Mouse (Mus musculus) neural tube, embryonic 14.5 days (tissue): ENCODE measurements around the gene Glyatl3. TPM values are rescaled to one million over a fixed set of nuclear protein-coding genes. Genes with fewer than 3 reads are reported as not detected.
A peak's percentile ranks its signal among the peaks of the same experiment; 100 is the strongest.

ENCODE experiments used
- ATAC-seq: fragments of 200-750 bp; cut with Nextera tagmentation; 2 replicates; pipeline ENCODE4 v1.8.0; 2017; ENCODE audit warnings: low read depth, mild to moderate bottlenecking, moderate TSS enrichment, moderate library complexity
- H3K27ac ChIP-seq: fragments of 300-500 bp; sonication (generic); 2 replicates; pipeline ENCODE4 v1.5.1; 2014; ENCODE audit warnings: low read depth, mild to moderate bottlenecking, control low read depth, low read length, moderate library complexity, mixed read lengths
- H3K27me3 ChIP-seq: fragments of 300-500 bp; sonication (generic); 2 replicates; pipeline ENCODE4 v1.6.1; 2014; ENCODE audit warnings: low read length; ENCODE audit not compliant: control insufficient read depth, insufficient read depth
- H3K36me3 ChIP-seq: fragments of 300-500 bp; sonication (generic); 2 replicates; pipeline ENCODE4 v1.6.1; 2014; ENCODE audit warnings: low read length, mixed read lengths; ENCODE audit not compliant: control insufficient read depth, insufficient read depth
- H3K4me1 ChIP-seq: fragments of 300-500 bp; sonication (generic); 2 replicates; pipeline ENCODE4 v1.6.1; 2014; ENCODE audit warnings: low read length; ENCODE audit not compliant: control insufficient read depth, insufficient read depth
- H3K4me2 ChIP-seq: fragments of 300-500 bp; sonication (generic); 2 replicates; pipeline ENCODE4 v1.6.1; 2014; ENCODE audit warnings: mild to moderate bottlenecking, low read depth, low read length, control low read depth
- H3K4me3 ChIP-seq: fragments of 300-500 bp; sonication (generic); 2 replicates; pipeline ENCODE4 v1.5.1; 2014; ENCODE audit warnings: low read depth, low read length, control low read depth, mixed read lengths
- H3K9ac ChIP-seq: fragments of 300-500 bp; sonication (generic); replicated peaks from 2 replicates; pipeline ENCODE4 v1.6.1; 2014; ENCODE audit warnings: low read depth, mild to moderate bottlenecking, control low read depth, low read length, mixed read lengths
- H3K9me3 ChIP-seq: fragments of 300-500 bp; sonication (generic); 2 replicates; pipeline ENCODE4 v1.6.1; 2016; ENCODE audit warnings: low read length; ENCODE audit not compliant: control insufficient read depth
- WGBS: fragments of 180-500 bp; shearing (Covaris S2); extraction: QIAGEN DNeasy Blood & Tissue Kit; methylation state at CpG from one replicate; pipeline ENCODE4 v1.1.7; 2014; 5-methylcytosine and 5-hydroxymethylcytosine counted together
- polyA plus RNA-seq: library from polyadenylated mRNA; unstranded; fragments of >200 nt; fragmentation: Nextera tagmentation; extraction: Ambion mirVana; gene quantifications from 2 replicates; pipeline ENCODE4 v1.2.1, GENCODE M21; 2014

Gene Glyatl3
- polyA plus RNA-seq, 1 experiment from 2014 or later = not detected

GRCm38 (mm10) chr17:40899783-40900363, 14.3 kb downstream of the Glyatl3 start:
- WGBS = 48% methylated on average over 4 of the region's 4 CpGs
- no peak overlapping the region for H3K4me3 ChIP-seq

GRCm38 (mm10) chr17:40896863-40897262, 17.3 kb downstream of the Glyatl3 start:
- H3K27me3 ChIP-seq = no peaks in the 10 kb centered on the region
- no peaks in the 10 kb centered on the region for H3K4me1 ChIP-seq
- H3K4me2 ChIP-seq = no peak overlapping the region
- H3K9ac ChIP-seq = no peak overlapping the region
- no peak overlapping the region for H3K4me3 ChIP-seq
- H3K27ac ChIP-seq = no peak overlapping the region
- H3K9me3 ChIP-seq = no peaks in the 10 kb centered on the region
- H3K36me3 ChIP-seq = no peaks in the 10 kb centered on the region
- WGBS = 83% methylated on average over 1 of the region's 1 CpGs
- ATAC-seq = no peak

More at GRCm38 (mm10) chr17:40899783-40900363, 14.3 kb downstream of the Glyatl3 start:
- ATAC-seq = no peak
- Histone ChIP-seq H3K27me3 (no peaks in the 10 kb centered on the region), H3K4me1 (no peaks in the 10 kb centered on the region), H3K9me3 (no peaks in the 10 kb centered on the region), H3K9ac (no peak overlapping the region), H3K36me3 (no peaks in the 10 kb centered on the region), H3K4me2 (no peak overlapping the region), H3K27ac (no peak overlapping the region)

GRCm38 (mm10) chr17:40887849-40888536, 26.2 kb downstream of the Glyatl3 start:
- 81% methylated on average over 4 of the region's 4 CpGs for WGBS
- ATAC-seq = no peak
- H3K27me3 ChIP-seq = no peaks in the 10 kb centered on the region
- no peaks in the 10 kb centered on the region for H3K9me3 ChIP-seq
- H3K9ac ChIP-seq = no peak overlapping the region
- no peaks in the 10 kb centered on the region for H3K36me3 ChIP-seq
- no peak overlapping the region for H3K4me3 ChIP-seq
- H3K4me2 ChIP-seq = no peak overlapping the region
- H3K27ac ChIP-seq = no peak overlapping the region
- no peaks in the 10 kb centered on the region for H3K4me1 ChIP-seq

- Histone ChIP-seq H3K36me3 (no peaks in the 10 kb centered on the region), H3K4me3 (no peak overlapping the region), H3K4me2 (no peak overlapping the region), H3K9me3 (no peaks in the 10 kb centered on the region), H3K27me3 (no peaks in the 10 kb centered on the region), H3K4me1 (no peaks in the 10 kb centered on the region), H3K27ac (no peak overlapping the region), H3K9ac (no peak overlapping the region)
- no peak for ATAC-seq
- 90% methylated on average over 4 of the region's 4 CpGs for WGBS
These were observed 29.0 kb downstream of the Glyatl3 start for GRCm38 (mm10) chr17:40885155-40885554.

GRCm38 (mm10) chr17:40882172-40882571, 32.0 kb downstream of the Glyatl3 start:
- Histone ChIP-seq H3K9me3 (no peaks in the 10 kb centered on the region), H3K4me2 (no peak overlapping the region), H3K27me3 (no peaks in the 10 kb centered on the region), H3K9ac (no peak overlapping the region), H3K4me1 (no peaks in the 10 kb centered on the region), H3K4me3 (no peak overlapping the region), H3K36me3 (no peaks in the 10 kb centered on the region), H3K27ac (no peak overlapping the region)
- 93% methylated on average over 6 of the region's 6 CpGs for WGBS
- ATAC-seq = no peak

- ATAC-seq = peak; percentile 73
- Histone ChIP-seq H3K27ac (no peak within 1 kb of the TSS), H3K27me3 (no peaks in the 10 kb centered on the region), H3K4me1 (no peaks in the 10 kb centered on the region), H3K36me3 (no peaks in the 10 kb centered on the region), H3K9me3 (no peaks in the 10 kb centered on the region), H3K4me2 (peak within 1 kb of the TSS; percentile 82), H3K9ac (peak within 1 kb of the TSS; percentile 33; the same call in 1 of the 2 replicates), H3K4me3 (peak within 1 kb of the TSS; percentile 39)
- WGBS = under 1% methylated on average over 40 of the region's 40 CpGs
These were observed 34.0 kb downstream of the Glyatl3 start, which contains the start of gene 9130008F23Rik for GRCm38 (mm10) chr17:40879924-40880691. TSS of gene 9130008F23Rik (minus strand) at chr17:40880559.

GRCm38 (mm10) chr17:40879528-40879923, 34.6 kb downstream of the Glyatl3 start:
- no peak overlapping the region for H3K27ac ChIP-seq
- ATAC-seq = no peak
- H3K27me3 ChIP-seq = no peaks in the 10 kb centered on the region
- H3K4me2 ChIP-seq = peak overlapping the region; percentile 82
- H3K4me3 ChIP-seq = peak overlapping the region; percentile 39
- H3K4me1 ChIP-seq = no peaks in the 10 kb centered on the region
- no peaks in the 10 kb centered on the region for H3K36me3 ChIP-seq
- H3K9me3 ChIP-seq = no peaks in the 10 kb centered on the region
- WGBS = 4% methylated on average over 6 of the region's 6 CpGs
- H3K9ac ChIP-seq = peak overlapping the region; percentile 33; the same call in 1 of the 2 replicates

GRCm38 (mm10) chr17:40877741-40878140, 36.4 kb downstream of the Glyatl3 start:
- ATAC-seq = no peak
- no peak overlapping the region for H3K4me2 ChIP-seq
- 34% methylated on average over 3 of the region's 3 CpGs for WGBS
- no peaks in the 10 kb centered on the region for H3K4me1 ChIP-seq
- no peak overlapping the region for H3K9ac ChIP-seq
- no peak overlapping the region for H3K27ac ChIP-seq
- H3K36me3 ChIP-seq = no peaks in the 10 kb centered on the region
- H3K27me3 ChIP-seq = no peaks in the 10 kb centered on the region
- no peaks in the 10 kb centered on the region for H3K9me3 ChIP-seq
- no peak overlapping the region for H3K4me3 ChIP-seq

GRCm38 (mm10) chr17:40875568-40875967, 38.6 kb downstream of the Glyatl3 start:
- Histone ChIP-seq H3K4me2 (no peak overlapping the region), H3K4me3 (no peak overlapping the region), H3K27ac (no peak overlapping the region), H3K9me3 (no peaks in the 10 kb centered on the region), H3K27me3 (no peaks in the 10 kb centered on the region), H3K9ac (no peak overlapping the region), H3K4me1 (no peaks in the 10 kb centered on the region), H3K36me3 (no peaks in the 10 kb centered on the region)
- no peak for ATAC-seq
- WGBS = 92% methylated on average over 1 of the region's 1 CpGs
